Mouse (Mus musculus): Measurements from ENCODE around the gene Klhl32. TPM values are rescaled to one million over a fixed set of nuclear protein-coding genes. Genes with fewer than 3 reads are reported as not detected.

Gene Klhl32
- polyA plus RNA-seq, 1 experiment: 0.51 TPM

DNA sequence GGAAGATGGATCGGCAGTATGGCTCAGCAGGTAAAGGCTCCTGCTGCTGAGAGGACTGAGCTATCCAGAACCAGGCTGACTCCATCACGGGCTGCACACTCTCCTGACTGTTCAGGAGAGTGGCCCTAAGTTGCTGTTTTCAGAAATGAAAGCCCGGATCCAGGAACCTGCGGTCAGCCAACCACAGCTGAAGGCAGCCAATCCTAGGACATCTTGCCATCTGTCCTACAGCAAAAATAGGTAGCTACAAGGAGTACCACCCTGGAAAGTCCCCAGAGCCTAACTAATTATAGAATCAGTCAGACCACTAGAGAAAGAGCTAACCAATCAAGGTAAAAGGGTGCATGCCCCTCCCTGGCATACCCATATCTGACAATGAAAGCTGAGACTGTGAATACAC lies 87.5 kb downstream of the Klhl32 start:
- TF ChIP-seq POLR2A (IDR thresholded peaks at IDR 0.05; ENCODE audit: low read depth, low read length) (no peak), CTCF (IDR thresholded peaks at IDR 0.05; ENCODE audit: borderline replicate concordance, insufficient read depth, low read length) (no peak)
- Histone ChIP-seq H3K4me1 (ENCODE audit: control insufficient read depth, insufficient read depth, low read length) (no peaks in the 10 kb centered on the region), H3K4me3 (ENCODE audit: insufficient read depth, low read length) (no peak overlapping the region), H3K27ac (ENCODE audit: insufficient read depth, low read length) (no peak overlapping the region)

DNA sequence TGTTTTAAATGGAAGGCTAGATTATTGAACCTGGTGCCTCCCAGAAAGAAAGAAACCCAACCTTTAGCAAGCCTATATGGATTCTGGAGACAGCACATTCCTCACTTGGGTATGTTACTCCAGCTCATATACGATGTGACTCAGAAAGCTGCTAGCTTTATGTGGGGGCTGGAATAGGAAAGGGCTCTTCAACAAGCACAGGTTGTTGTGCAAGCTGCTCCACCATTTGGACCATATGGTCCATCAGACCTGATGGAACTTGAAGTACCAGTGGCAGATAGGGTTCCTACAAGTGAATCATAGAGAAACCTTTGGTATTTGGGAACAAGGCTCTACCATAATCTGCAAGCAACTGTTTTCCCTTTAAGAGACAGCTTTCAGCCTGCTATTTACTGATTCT lies 92.0 kb downstream of the Klhl32 start:
- TF ChIP-seq POLR2A (IDR thresholded peaks at IDR 0.05; ENCODE audit: low read depth, low read length): no peak
- no peak for TF ChIP-seq CTCF (IDR thresholded peaks at IDR 0.05; ENCODE audit: borderline replicate concordance, insufficient read depth, low read length)
- Histone ChIP-seq H3K27ac (ENCODE audit: insufficient read depth, low read length) (no peak overlapping the region), H3K4me3 (ENCODE audit: insufficient read depth, low read length) (no peak overlapping the region), H3K4me1 (ENCODE audit: control insufficient read depth, insufficient read depth, low read length) (no peaks in the 10 kb centered on the region)

DNA sequence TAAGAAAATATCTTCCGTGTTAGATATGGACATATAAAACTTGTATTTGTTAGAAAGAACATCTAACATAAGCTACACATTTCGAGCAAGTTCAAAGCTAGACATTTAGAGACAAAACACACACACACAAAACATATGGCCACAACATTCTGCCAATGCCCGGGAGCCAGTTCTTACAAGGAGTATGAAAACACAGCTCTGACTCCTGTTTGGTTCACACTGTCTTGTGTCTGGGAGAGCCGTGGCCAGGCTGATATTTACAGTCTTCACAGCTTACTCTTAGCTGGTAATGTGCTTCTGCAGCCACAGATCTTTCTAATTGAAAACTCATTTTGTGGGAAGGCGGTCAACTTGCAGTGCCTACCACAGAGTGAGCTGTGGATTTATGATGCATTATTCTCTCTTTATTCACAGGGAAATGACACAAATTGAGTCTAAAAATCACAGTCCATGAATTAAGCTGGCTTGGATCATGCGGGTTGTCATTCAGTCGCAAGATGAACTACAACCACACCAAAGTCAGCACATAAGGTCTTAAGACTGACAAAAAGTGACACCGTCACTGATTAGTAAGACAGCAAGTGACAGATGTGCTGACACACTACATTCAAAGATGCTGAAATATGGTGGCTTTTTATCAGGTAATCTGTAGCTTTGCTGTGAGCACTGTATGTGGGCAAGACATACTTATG lies 98.3 kb downstream of the Klhl32 start:
- no peak overlapping the region for H3K4me3 ChIP-seq (ENCODE audit: insufficient read depth, low read length)
- TF ChIP-seq POLR2A (IDR thresholded peaks at IDR 0.05; ENCODE audit: low read depth, low read length) (no peak), CTCF (IDR thresholded peaks at IDR 0.05; ENCODE audit: borderline replicate concordance, insufficient read depth, low read length) (no peak)
- no peaks in the 10 kb centered on the region for H3K4me1 ChIP-seq (ENCODE audit: control insufficient read depth, insufficient read depth, low read length)

DNA sequence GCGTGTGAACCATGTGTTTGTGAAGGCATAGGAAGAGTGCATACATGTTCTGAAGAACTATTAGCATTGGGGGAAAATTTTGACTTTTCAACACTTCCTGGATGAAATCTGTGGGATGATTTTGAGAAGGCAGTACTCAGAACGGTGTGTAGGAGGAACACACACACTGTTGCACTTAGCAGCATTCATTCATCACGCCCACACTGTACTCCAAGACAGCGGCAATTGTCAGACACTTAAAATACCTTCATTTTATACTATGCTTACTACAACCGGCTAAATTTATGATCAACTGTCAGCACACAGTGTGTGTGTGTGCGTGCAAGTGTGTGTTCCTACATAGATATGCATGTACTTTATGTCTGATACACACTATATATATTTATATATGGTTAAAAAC lies 113.8 kb downstream of the Klhl32 start:
- no peak overlapping the region for H3K4me3 ChIP-seq (ENCODE audit: insufficient read depth, low read length)
- H3K4me1 ChIP-seq (ENCODE audit: control insufficient read depth, insufficient read depth, low read length): no peaks in the 10 kb centered on the region

More for the DNA sequence above, 98.3 kb downstream of the Klhl32 start:
- no peak overlapping the region for H3K27ac ChIP-seq (ENCODE audit: insufficient read depth, low read length)

DNA sequence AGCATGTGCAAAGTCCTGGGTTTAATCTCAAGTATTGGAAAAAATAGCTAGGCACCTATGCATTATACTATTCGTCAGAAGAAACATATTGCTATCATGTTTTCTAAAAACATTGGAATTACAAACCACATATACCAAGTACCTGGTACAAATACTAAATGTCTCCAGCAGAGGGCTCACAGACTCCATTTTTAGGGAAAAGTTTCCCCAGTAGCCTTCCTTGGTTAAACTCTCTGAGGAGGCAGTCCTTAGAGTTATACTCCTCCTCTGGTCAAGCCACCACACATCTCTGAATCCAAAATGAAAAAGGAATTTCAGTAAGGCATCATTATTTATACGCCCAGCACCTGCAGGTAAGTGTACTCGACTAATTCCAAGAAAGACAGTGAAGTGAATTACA lies 130.1 kb downstream of the Klhl32 start:
- H3K4me3 ChIP-seq (ENCODE audit: insufficient read depth, low read length): no peak overlapping the region

More for the DNA sequence above, 113.8 kb downstream of the Klhl32 start:
- TF ChIP-seq POLR2A (IDR thresholded peaks at IDR 0.05; ENCODE audit: low read depth, low read length): no peak
- TF ChIP-seq CTCF (IDR thresholded peaks at IDR 0.05; ENCODE audit: borderline replicate concordance, insufficient read depth, low read length): no peak
- no peak overlapping the region for H3K27ac ChIP-seq (ENCODE audit: insufficient read depth, low read length)

DNA sequence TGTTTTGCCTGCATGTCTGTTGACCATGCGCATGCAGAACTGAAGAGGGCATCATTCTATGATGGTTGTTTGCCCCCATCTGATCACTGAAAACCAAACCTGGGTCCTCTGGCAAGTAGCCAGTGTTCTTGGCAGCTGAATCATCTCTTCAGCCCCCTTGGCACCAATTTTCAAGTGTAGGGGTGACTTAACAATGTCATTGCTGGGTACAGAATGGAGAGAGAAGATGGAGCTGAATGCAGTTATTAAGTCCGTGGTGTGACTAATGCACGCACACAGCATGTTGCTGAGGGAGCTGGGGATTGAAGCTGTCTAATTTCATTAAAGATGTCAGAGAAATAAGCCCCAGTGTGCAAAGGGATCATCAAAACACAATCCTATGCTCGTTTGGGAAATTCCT lies 135.4 kb downstream of the Klhl32 start:
- no peaks in the 10 kb centered on the region for H3K4me1 ChIP-seq (ENCODE audit: control insufficient read depth, insufficient read depth, low read length)
- TF ChIP-seq CTCF (IDR thresholded peaks at IDR 0.05; ENCODE audit: borderline replicate concordance, insufficient read depth, low read length): no peak
- no peak for TF ChIP-seq POLR2A (IDR thresholded peaks at IDR 0.05; ENCODE audit: low read depth, low read length)
- H3K4me3 ChIP-seq (ENCODE audit: insufficient read depth, low read length): no peak overlapping the region
- no peak overlapping the region for H3K27ac ChIP-seq (ENCODE audit: insufficient read depth, low read length)

More for the DNA sequence above, 130.1 kb downstream of the Klhl32 start:
- Histone ChIP-seq H3K4me1 (ENCODE audit: control insufficient read depth, insufficient read depth, low read length) (no peaks in the 10 kb centered on the region), H3K27ac (ENCODE audit: insufficient read depth, low read length) (no peak overlapping the region)
- no peak for TF ChIP-seq CTCF (IDR thresholded peaks at IDR 0.05; ENCODE audit: borderline replicate concordance, insufficient read depth, low read length)
- TF ChIP-seq POLR2A (IDR thresholded peaks at IDR 0.05; ENCODE audit: low read depth, low read length): no peak

DNA sequence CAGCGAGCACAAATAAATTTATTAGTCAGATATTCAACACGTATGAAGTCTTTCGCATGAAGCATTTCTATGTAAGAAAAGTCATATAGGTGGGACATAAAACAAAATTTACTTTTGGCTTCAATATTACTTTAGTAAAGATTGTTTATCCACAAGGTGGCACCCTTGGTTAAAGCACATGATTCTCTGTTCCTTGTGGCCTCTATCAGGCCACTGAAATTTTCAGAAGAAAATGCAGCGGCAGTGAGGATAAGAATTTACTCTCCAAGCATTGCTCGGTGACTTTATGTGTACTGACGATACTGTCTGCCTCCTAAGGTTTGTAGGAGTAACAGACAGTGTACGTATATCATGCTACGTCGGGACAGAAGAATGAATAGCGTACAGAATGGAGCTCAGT lies 136.6 kb downstream of the Klhl32 start:
- Histone ChIP-seq H3K4me3 (ENCODE audit: insufficient read depth, low read length) (no peak overlapping the region), H3K27ac (ENCODE audit: insufficient read depth, low read length) (no peak overlapping the region), H3K4me1 (ENCODE audit: control insufficient read depth, insufficient read depth, low read length) (no peaks in the 10 kb centered on the region)
- no peak for TF ChIP-seq CTCF (IDR thresholded peaks at IDR 0.05; ENCODE audit: borderline replicate concordance, insufficient read depth, low read length)
- no peak for TF ChIP-seq POLR2A (IDR thresholded peaks at IDR 0.05; ENCODE audit: low read depth, low read length)

DNA sequence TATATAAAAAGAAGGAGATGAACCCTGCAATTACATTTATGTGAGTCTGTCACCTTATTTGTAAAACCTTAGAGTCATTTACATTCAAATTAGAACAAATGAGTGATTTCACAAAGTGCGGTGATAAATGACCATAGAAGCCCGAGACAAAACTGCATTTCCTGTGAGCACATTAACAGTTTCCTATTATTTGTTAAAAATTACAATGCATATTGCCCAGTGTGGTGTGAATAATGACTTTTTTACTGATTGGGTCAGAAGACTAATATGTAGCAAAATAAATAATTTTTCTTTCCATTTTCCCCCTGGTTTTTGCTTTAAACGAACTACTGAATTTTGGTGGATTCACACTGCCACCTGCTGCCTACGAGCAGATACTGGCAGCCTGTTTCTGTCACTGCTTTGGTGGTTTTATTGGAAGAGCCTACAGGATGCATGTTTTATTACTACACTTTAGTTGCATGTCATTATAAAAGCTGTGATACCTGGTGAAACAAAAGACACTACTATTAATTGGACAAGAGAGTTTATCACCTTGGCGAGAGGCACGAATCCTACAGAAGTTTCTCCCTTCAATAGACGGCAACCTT lies 152.3 kb downstream of the Klhl32 start:
- Histone ChIP-seq H3K4me3 (ENCODE audit: insufficient read depth, low read length) (no peak overlapping the region), H3K27ac (ENCODE audit: insufficient read depth, low read length) (no peak overlapping the region), H3K4me1 (ENCODE audit: control insufficient read depth, insufficient read depth, low read length) (no peaks in the 10 kb centered on the region)
- TF ChIP-seq CTCF (IDR thresholded peaks at IDR 0.05; ENCODE audit: borderline replicate concordance, insufficient read depth, low read length): peak; percentile 56; the same call in 1 of the 2 replicates
- TF ChIP-seq POLR2A (IDR thresholded peaks at IDR 0.05; ENCODE audit: low read depth, low read length): no peak

DNA sequence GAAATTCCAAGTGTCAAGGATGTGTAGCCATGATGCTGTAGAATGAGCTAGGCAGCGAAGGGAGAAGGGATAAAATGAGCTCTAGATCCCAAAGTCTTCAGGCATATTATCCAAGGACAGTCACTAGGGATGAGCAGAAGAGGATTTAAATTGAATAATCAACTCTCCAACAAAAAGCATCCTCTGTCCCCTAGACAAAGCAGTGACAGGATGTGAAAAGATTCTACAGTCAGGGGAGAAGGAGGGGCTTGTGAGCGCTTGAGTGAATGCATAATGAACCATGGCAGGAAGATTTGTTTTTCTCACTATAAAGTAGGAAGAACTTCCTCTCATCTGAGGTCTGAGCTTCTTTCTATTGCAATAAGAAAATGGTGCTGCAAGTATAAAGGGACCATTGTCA lies 170.8 kb downstream of the Klhl32 start:
- TF ChIP-seq POLR2A (IDR thresholded peaks at IDR 0.05; ENCODE audit: low read depth, low read length) (no peak), CTCF (IDR thresholded peaks at IDR 0.05; ENCODE audit: borderline replicate concordance, insufficient read depth, low read length) (no peak)
- H3K4me1 ChIP-seq (ENCODE audit: control insufficient read depth, insufficient read depth, low read length): no peaks in the 10 kb centered on the region
- no peak overlapping the region for H3K4me3 ChIP-seq (ENCODE audit: insufficient read depth, low read length)
- no peak overlapping the region for H3K27ac ChIP-seq (ENCODE audit: insufficient read depth, low read length)

DNA sequence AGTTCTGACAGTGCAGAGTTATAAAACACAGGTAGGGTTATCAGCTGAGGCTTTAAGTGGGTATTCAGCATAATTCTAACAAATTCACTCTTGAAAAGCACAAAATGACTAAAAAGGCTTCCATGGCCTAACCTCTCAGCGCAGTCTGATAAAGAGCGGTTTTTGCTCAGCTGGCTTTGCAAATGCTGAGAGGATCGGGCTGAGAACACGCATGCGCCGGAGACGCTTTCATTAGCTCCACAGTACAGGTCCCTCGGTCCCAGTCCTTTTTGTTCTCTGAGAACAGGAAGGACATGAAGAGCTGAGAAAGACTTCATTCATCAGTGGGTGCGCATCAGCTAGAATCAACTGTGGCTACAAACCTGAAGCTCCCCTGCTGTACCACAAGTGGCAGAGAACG lies 180.9 kb downstream of the Klhl32 start:
- TF ChIP-seq POLR2A (IDR thresholded peaks at IDR 0.05; ENCODE audit: low read depth, low read length) (no peak), CTCF (IDR thresholded peaks at IDR 0.05; ENCODE audit: borderline replicate concordance, insufficient read depth, low read length) (no peak)
- Histone ChIP-seq H3K4me3 (ENCODE audit: insufficient read depth, low read length) (no peak overlapping the region), H3K27ac (ENCODE audit: insufficient read depth, low read length) (no peak overlapping the region), H3K4me1 (ENCODE audit: control insufficient read depth, insufficient read depth, low read length) (no peaks in the 10 kb centered on the region)
